Mouse (Mus musculus): ENCODE results near the gene Tnks2. TPM values are rescaled to one million over a fixed set of nuclear protein-coding genes. Genes with fewer than 3 reads are reported as not detected.

Tnks2 gene
- total and polyA plus RNA-seq, 3 experiments = 59.7 to 90.5 (median 73.1) TPM

DNA sequence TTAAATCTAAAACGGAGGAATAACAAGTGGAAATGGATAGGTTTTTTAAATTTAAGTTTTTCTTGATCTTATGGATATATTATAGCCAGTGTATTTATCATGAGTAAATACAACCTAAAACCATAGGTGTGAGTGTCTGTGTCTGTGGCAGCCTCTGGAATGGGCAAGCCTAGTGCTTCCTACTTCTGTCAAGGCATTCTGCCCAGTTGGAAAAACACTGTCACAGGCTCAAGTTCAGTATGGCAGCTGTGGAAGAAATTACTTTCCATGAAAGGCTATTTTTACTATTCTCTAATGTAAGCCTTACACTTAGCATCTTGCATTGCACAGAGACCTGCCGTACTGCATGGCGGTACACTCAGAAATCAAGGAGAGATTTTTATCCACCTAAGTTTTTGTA is 57.7 kb downstream of the Tnks2 start:
- H3K79me2 ChIP-seq (replicated peaks; ENCODE audit: control insufficient read depth, extremely low read depth, insufficient read depth, poor library complexity, severe bottlenecking) = no peaks in the 10 kb centered on the region
- dilution Hi-C loops (cut with MboI; ENCODE audit: extremely low pct_ligation_motif_present, extremely low pct_unique_long_range_greater_than_20kb, low sequenced_read_pairs) = no loop called here
- no peaks in the 10 kb centered on the region for H3K27me3 ChIP-seq (replicated peaks)
- TF ChIP-seq SMC3 (IDR thresholded peaks at IDR 0.05; ENCODE audit: low read depth, low read length) (no peak), MAZ (IDR thresholded peaks at IDR 0.05; ENCODE audit: low read depth, low read length) (no peak), MEF2A (IDR thresholded peaks at IDR 0.05; ENCODE audit: borderline replicate concordance, low read depth, low read length) (no peak), SIN3A (IDR thresholded peaks at IDR 0.05; ENCODE audit: low read length) (no peak), ZNF384 (IDR thresholded peaks at IDR 0.05; ENCODE audit: low read depth, low read length) (no peak), JUN (IDR thresholded peaks at IDR 0.05; ENCODE audit: insufficient read depth, low read depth, low read length) (no peak), MAX (IDR thresholded peaks at IDR 0.05; ENCODE audit: low read length) (no peak), NRF1 (IDR thresholded peaks at IDR 0.05; ENCODE audit: low read depth, low read length) (no peak), JUND (conservative IDR thresholded peaks at IDR 0.05; ENCODE audit: low read depth, low read length) (no peak), USF1 (IDR thresholded peaks at IDR 0.05; ENCODE audit: low read depth, low read length) (no peak), ZC3H11A (IDR thresholded peaks at IDR 0.05; ENCODE audit: low read depth, low read length) (no peak), EP300 (IDR thresholded peaks at IDR 0.05; ENCODE audit: low read length) (no peak), USF2 (conservative IDR thresholded peaks at IDR 0.05; ENCODE audit: low read depth, low read length) (no peak), ETS1 (conservative IDR thresholded peaks at IDR 0.05; ENCODE audit: low read depth, low read length) (no peak), CHD1 (IDR thresholded peaks at IDR 0.05; ENCODE audit: low read depth, low read length) (no peak), MAFK (IDR thresholded peaks at IDR 0.05; ENCODE audit: insufficient replicate concordance, low read length) (no peak), PAX5 (IDR thresholded peaks at IDR 0.05; ENCODE audit: low read length) (no peak), HCFC1 (IDR thresholded peaks at IDR 0.05; ENCODE audit: low read depth, low read length) (no peak), ELF1 (IDR thresholded peaks at IDR 0.05; ENCODE audit: low read depth, low read length) (no peak)
- H3K27ac ChIP-seq (ENCODE audit: insufficient read depth, low read depth) = no peak overlapping the region
- in situ Hi-C loops (cut with MboI; ENCODE audit: low pct_ligation_motif_present, low pct_unique_long_range_greater_than_20kb, low sequenced_read_pairs) = no loop called here
- no peak overlapping the region for H3K9ac ChIP-seq (ENCODE audit: insufficient read depth, low read depth)
- DNase-seq (ENCODE audit: extremely low read depth) = no peak
- H3K4me2 ChIP-seq (ENCODE audit: insufficient read depth, low read depth, poor library complexity, severe bottlenecking) = no peak overlapping the region
- H3K4me1 ChIP-seq (ENCODE audit: control insufficient read depth in 1 of 2, insufficient read depth in 2 of 2) = no peaks in the 10 kb centered on the region
- H3K36me3 ChIP-seq (replicated peaks in 1 of 2; ENCODE audit: control insufficient read depth in 1 of 2, insufficient read depth in 1 of 2, low read length in 1 of 2) = peaks cover 45 to 86% of the 10 kb centered on the region in 2 experiments
- H3K9me3 ChIP-seq (replicated peaks; ENCODE audit: low read length) = no peaks in the 10 kb centered on the region
- no peak overlapping the region for H3K4me3 ChIP-seq (replicated peaks in 1 of 3; ENCODE audit: low read depth in 2 of 3, low read length in 2 of 3, poor library complexity in 1 of 3)

DNA sequence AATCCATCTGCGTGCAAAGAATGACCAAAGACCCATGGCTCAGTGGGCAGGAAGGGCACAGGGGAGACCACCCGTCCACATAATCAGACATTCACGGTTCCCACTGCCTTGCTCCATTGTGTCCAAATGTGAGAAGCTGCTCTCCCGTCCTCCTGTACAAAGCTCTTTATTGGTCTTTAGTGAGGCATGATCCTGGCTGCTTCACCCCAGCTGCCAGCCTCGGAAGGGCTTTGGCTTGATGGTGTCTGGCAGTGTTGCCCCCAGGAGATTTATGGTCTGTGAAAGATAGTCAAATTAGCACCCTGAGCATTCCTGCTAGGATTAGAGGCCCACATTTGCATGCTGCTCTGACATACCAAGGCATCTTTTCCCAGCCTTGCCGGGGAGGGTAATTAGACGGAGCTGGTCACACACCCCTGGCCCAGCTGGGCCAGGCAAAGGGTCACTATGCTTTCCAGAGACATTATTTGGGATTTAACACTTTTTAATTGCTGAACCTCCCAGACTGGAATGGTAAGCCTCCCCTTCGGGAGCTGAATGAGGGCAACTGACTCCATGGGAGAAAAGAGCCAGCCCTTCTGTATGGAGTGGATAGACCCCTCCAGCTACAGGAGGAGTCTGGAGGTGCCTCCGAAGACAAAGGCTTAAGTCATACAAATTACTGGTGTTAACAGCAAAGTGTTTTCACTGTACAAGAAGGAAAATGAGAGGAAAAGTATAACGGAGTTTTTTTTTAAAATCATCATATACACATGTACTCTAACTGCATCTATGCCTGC is 62.9 kb downstream of the Tnks2 start:
- Histone ChIP-seq H3K9me3 (replicated peaks; ENCODE audit: low read length) (no peaks in the 10 kb centered on the region), H3K79me2 (replicated peaks; ENCODE audit: control insufficient read depth, extremely low read depth, insufficient read depth, poor library complexity, severe bottlenecking) (no peaks in the 10 kb centered on the region), H3K4me1 (ENCODE audit: control insufficient read depth in 1 of 2, insufficient read depth in 2 of 2) (peaks cover 4 to 7% of the 10 kb centered on the region in 2 experiments), H3K27me3 (replicated peaks) (no peaks in the 10 kb centered on the region), H3K36me3 (replicated peaks in 1 of 2; ENCODE audit: control insufficient read depth in 1 of 2, insufficient read depth in 1 of 2, low read length in 1 of 2) (peaks cover 10 to 41% of the 10 kb centered on the region in 2 experiments), H3K4me2 (ENCODE audit: insufficient read depth, low read depth, poor library complexity, severe bottlenecking) (no peak overlapping the region), H3K27ac (ENCODE audit: insufficient read depth, low read depth) (no peak overlapping the region), H3K9ac (ENCODE audit: insufficient read depth, low read depth) (no peak overlapping the region), H3K4me3 (replicated peaks in 1 of 3; ENCODE audit: low read depth in 2 of 3, low read length in 2 of 3, poor library complexity in 1 of 3) (no peak overlapping the region)
- DNase-seq (ENCODE audit: extremely low read depth) = no peak
- dilution Hi-C loops (cut with MboI; ENCODE audit: extremely low pct_ligation_motif_present, extremely low pct_unique_long_range_greater_than_20kb, low sequenced_read_pairs) (no loop called here), in situ Hi-C loops (cut with MboI; ENCODE audit: low pct_ligation_motif_present, low pct_unique_long_range_greater_than_20kb, low sequenced_read_pairs) (no loop called here)
- TF ChIP-seq CTCF (conservative IDR thresholded peaks at IDR 0.05 in 1 of 2, IDR thresholded peaks at IDR 0.05 in 1 of 2; ENCODE audit: low read depth in 2 of 2, low read length in 2 of 2) = no peak
- TF ChIP-seq NRF1 (IDR thresholded peaks at IDR 0.05; ENCODE audit: low read depth, low read length) = no peak
- TF ChIP-seq PAX5 (IDR thresholded peaks at IDR 0.05; ENCODE audit: low read length) = no peak
- TF ChIP-seq GABPA (IDR thresholded peaks at IDR 0.05; ENCODE audit: insufficient replicate concordance, low read depth, low read length) = no peak
- no peak for TF ChIP-seq MAFK (IDR thresholded peaks at IDR 0.05; ENCODE audit: insufficient replicate concordance, low read length)
